Mouse (Mus musculus): ENCODE measurements around the gene Rnaseh2c.

Rnaseh2c gene

GRCm38 (mm10) chr19:5575336-5575735, 26.3 kb upstream of the Rnaseh2c start:
- no peak for DNase-seq

GRCm38 (mm10) chr19:5579971-5580370, 21.7 kb upstream of the Rnaseh2c start:
- no peak for DNase-seq

GRCm38 (mm10) chr19:5580776-5581175, 20.9 kb upstream of the Rnaseh2c start:
- no peak for DNase-seq

GRCm38 (mm10) chr19:5581995-5582394, 19.7 kb upstream of the Rnaseh2c start:
- DNase-seq: no peak

- no peak for DNase-seq
Measured at GRCm38 (mm10) chr19:5589159-5589558, 12.5 kb upstream of the Rnaseh2c start.

- no peak for DNase-seq
Measured at GRCm38 (mm10) chr19:5591888-5592287, 9.8 kb upstream of the Rnaseh2c start.

- DNase-seq: no peak
Measured at GRCm38 (mm10) chr19:5599224-5599623, 2.4 kb upstream of the Rnaseh2c start.

- no peak for DNase-seq
Measured at GRCm38 (mm10) chr19:5603664-5604063, 2.0 kb downstream of the Rnaseh2c start.

GRCm38 (mm10) chr19:5605126-5605525, 3.5 kb downstream of the Rnaseh2c start:
- no peak for DNase-seq

- DNase-seq: no peak
Measured at GRCm38 (mm10) chr19:5606196-5606595, 4.5 kb downstream of the Rnaseh2c start.

GRCm38 (mm10) chr19:5607705-5608410, 6.2 kb downstream of the Rnaseh2c start:
- no peak for DNase-seq

- no peak for DNase-seq
Measured at GRCm38 (mm10) chr19:5608707-5609106, 7.0 kb downstream of the Rnaseh2c start.

- no peak for DNase-seq
Measured at GRCm38 (mm10) chr19:5609171-5609546, 7.5 kb downstream of the Rnaseh2c start.

- DNase-seq: peak; percentile 95 to 96
Measured at GRCm38 (mm10) chr19:5609547-5610404, 8.1 kb downstream of the Rnaseh2c start, which contains the start of gene Kat5. TSS of gene Kat5 (minus strand) at chr19:5610237.

- no peak for DNase-seq
Measured at GRCm38 (mm10) chr19:5611973-5612372, 10.3 kb downstream of the Rnaseh2c start.

- DNase-seq: no peak
Measured at GRCm38 (mm10) chr19:5612762-5613411, 11.2 kb downstream of the Rnaseh2c start.

GRCm38 (mm10) chr19:5614953-5615352, 13.3 kb downstream of the Rnaseh2c start:
- DNase-seq: no peak

GRCm38 (mm10) chr19:5620007-5620406, 18.3 kb downstream of the Rnaseh2c start:
- DNase-seq: no peak

GRCm38 (mm10) chr19:5621884-5622283, 20.2 kb downstream of the Rnaseh2c start:
- no peak for DNase-seq

GRCm38 (mm10) chr19:5625311-5625710, 23.6 kb downstream of the Rnaseh2c start:
- no peak for DNase-seq

- DNase-seq: no peak
Measured at GRCm38 (mm10) chr19:5629907-5630306, 28.2 kb downstream of the Rnaseh2c start.

- no peak for DNase-seq
Measured at GRCm38 (mm10) chr19:5632120-5632519, 30.4 kb downstream of the Rnaseh2c start.

- DNase-seq: no peak
Measured at GRCm38 (mm10) chr19:5636036-5636570, 34.4 kb downstream of the Rnaseh2c start.

Measured in kidney, postnatal 25 days (tissue).